Mouse (Mus musculus): ENCODE results near the gene Tmod4.

The Tmod4 gene

DNA sequence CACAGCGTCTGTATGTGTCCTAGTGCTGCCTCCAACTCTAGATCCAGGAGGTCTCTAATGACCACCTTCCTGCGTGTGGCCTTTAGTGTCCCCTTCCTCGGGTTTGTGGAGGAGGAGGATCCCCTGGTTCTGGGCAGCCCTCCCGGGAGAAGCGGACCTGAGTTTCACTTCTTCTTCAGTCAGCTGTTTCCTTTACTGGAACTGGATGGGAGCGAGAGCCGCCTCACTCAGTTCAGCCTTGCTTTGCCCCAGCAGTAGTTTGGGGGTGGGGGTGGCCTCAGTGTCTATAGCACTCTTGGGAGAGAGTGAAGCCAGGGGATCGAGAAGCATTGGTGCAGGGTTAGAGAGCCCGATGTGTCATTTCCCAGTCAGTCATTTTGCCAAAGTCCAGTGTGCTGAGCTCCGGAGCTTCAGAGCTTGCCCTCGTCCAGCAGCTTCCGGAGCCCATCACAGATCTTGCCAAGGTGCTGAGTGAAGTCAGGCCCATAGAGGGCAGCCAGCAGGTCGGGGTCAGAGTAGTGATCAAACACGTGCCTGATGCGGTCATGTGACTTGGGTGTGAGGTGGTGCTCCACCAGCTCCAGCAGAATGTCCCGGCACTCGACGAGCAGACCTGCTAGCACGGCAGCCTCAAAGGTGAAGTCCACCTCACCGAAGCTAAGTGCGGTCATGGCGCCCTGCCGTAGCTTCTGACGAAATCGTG, 15.5 kb downstream of the Tmod4 start:
- DNase-seq, result no peak

DNA sequence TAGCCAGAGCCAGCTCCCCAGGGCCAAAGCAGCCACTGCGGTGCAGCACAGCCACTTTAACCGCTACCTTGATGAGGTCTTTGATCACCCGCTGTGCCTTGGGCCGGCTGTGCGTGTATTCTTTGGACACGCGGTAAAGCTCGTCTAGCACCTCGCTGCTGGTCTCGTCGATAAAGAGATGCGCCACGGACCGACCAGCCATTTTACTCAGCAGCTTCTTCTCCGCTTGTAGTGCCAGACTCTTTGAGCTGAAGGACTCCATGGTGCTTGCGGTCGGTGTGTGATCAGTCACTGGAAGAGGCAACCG, 16.0 kb downstream of the Tmod4 start:
- DNase-seq, result no peak

DNA sequence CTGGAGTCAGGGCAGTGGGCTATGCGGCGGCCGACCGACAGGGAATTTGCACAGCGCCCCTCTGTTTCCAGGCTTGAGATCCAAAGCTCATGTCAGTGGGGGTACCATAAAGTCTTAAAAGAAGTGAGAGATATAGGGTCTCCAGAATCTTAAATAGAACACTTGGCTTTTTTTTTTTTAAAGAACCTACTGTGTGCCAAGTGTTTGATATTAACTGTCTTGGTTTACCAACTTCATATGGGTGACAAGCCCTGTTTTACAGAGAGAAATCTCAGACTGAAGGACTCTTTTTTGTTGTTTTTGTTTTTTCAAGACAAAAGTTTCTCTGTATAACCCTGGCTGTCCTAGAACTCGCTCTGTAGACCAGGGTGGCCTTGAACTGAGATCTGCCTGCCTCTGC, 16.5 kb downstream of the Tmod4 start:
- DNase-seq, result no peak

DNA sequence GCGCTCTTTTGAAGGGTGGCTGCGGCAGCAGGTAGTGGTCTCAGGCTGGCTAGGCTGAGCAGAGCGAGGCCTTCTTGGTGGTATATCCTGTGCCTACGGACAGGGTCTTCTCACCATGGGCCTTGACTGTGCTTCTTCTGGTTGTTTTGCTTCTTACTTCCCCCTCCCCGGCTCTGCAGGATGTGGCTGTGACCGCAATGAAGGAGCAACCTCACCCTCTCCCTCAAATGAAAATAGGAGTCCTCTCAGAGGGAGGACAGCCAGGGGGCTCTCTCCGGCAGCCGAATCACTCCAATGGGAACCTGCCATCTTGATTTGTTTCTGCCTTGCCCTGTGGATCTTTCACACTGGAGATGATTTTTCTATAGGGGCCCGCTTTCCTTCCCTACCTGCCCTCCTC, 17.2 kb downstream of the Tmod4 start:
- no peak for DNase-seq

DNA sequence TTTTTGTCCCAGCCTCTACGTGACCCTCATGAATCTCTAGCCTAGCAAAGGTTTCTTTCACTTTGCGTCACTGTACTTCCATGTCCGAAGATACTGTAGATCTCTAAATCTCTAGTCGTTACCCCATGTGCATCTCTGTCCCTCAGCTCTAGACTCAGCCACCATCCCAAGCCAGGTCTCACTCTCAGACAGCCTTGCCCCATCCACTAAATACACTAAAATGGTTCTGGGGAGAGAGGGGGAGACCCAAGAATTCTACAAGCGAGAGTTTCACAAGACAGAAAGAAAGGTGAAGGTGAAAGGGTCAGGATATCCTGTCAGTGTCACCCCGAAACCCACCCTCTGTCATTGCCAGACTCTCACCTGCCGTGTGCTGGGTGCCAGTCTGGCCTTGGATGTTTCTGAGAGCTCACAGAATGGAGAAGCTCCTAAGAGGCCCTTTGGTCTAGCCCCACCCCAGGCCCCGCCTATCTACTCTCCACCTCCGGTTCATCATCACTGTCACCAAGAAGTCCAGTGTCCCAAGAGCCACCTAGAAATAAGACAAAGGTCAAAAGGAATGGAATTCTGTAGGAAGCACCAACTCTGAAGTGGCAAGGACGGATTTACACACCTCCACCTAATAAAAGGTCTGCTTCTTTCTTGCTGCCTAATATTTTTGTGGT, 17.8 kb downstream of the Tmod4 start, which contains the start of gene Tnfaip8l2:
Gene Tnfaip8l2 (minus strand): TSS at position 409 of the 665 bp plus-strand sequence.
- DNase-seq, result no peak

DNA sequence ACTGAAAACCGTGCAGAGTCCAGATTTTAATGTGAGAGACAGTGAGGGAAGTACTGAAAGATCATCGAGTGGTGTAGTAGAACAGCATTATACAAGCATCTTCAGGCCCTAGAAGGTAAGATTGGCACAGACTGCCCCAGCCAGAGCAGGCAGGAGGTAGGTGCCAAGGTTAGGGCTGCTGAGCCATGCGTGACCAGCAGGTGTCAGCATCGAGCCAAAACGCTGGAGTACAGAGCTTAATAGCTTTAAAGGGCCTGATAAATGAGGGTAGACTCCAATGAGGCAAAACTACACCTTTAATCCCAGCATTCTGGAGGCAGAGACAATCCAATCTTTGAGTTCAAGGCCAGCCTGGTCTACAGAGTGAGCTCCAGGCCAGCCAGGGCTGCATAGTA, 18.3 kb downstream of the Tmod4 start:
- peak; percentile 87 for DNase-seq

DNA sequence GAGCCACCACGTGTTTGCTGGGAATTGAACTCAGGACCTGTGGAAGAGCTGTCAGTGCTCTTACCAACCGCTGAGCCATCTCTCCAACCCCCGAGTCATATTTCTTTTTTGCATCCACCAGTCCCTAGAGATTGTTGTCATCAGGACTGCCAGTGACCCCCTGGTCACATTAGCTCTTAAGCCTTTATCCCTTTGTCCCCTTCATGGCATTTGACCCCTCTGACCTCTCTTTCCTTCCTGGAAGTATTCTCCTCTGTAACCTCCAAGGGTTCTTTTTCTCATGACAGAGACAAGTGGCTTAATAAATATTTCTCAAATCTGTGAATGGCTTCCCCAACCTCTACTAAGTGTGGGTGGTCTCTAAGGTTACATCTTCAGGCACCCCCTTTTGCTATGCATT, 23.6 kb downstream of the Tmod4 start:
- DNase-seq, result no peak

DNA sequence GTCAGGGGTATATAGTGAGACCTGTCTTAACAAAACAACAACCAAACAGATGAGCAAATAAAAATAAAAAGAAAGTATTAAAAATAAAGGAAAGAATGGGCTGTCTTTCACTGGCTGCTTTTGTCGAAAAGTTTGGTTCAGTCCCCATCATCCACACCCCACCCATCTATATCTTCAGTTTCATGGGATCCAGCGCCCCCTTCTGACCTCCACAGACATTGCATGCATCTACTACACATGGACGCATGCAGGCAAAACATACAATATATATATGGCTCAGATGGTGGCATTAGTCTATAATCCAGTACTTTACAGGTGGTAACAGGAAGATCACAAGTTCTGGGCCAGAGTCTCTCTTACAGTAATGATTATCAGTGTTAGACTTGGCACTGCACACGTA, 29.6 kb downstream of the Tmod4 start:
- DNase-seq, result peak; percentile 22

DNA sequence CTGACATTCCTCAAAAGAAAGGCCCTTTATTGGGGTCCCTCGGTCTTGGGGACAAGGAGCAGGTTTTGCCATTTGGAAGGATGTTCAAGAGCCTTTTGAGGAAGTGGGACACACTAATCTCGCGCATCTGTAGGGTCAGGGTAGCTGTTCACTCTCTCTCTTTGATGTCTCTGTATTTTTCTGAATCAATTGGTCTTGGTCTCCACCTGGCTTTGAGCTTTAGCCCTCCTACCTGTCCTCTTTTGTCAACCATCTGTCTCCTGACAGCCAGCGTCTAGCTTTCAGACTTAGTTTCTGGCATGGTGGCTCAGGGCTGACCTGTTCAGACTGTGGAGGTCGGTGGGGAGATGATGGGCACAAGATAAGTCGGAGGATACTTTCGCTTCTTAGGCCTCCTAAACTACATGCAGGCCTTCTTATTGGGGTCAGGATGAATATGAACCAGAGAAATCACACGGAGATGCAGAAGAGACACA, 35.3 kb downstream of the Tmod4 start:
- no peak for DNase-seq

DNA sequence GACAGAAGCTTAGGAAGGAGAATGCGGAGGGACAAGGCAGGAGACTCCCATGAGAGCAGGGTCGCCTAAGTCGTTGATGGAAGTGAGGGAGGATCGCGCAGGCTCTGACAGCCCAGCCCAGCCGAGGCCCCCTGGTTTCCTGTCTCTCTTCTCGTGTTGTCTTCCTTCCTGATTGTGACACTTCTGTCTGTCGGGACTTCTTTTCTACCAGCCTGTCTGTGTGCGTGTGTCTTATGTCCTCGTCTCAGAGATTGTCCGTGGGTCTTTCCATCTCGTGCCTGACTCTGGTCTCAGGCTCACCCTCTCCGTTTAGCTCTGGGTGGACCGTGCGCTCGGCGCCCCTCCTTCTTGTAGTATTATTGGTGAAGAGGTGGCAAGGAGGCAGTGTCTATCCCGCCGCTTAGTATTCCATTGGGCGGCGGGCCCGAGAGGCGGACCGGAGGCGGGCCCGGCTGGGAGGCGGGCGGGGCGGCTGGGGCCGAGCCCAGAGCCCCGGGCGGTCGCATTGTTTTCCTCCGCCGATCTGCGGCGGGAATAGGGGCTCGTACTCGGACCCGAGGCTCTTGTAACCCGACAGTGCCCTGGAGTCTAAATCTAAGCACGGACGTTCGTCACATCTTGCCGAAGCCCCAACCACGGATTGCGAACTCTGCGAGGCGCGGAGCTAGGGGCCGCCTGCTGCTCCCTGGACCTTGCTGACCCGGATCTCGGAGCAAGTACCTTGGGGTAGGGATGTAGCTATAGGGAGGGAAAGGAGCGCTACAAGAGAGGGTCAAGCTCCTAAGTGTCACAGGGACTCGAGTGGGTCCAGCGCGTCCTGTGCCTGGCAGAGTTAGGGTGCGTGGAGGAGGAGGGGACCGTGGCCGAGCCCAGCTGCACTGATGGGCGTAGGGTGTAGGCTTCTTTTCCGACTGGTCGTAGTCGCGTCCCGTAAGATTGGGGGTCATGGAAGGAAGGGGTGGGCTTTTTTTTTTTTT, 36.0 kb downstream of the Tmod4 start, which contains the start of gene Sema6c:
Gene Sema6c (plus strand): TSS at position 471 of the 977 bp plus-strand sequence.
- peak; percentile 92 for DNase-seq

DNA sequence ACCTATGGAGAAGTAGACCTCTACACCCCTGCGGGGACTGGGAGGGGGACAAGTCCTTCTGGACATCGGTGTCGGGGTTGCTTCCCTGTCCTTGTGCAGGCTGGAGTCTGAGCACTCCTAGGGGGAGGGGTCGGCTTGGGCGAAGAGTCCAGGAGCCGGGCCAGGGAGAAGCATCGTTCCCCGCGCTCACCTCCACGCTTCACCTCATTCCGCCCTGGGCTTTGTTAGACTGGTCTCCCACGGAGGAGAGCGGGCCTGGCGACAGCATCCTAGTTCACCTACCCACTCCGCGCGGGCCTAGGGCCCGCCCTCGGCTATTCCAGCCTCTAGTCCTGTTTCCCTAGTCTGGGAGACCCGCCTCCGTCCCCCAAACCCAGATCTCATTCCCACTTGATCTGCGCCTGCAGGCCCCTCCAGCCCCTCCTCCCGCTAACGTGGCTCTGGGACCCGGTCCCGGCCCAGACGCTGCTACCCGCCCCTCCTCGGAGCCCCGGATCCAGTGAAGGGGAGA, 36.8 kb downstream of the Tmod4 start:
- peak; percentile 64 for DNase-seq

DNA sequence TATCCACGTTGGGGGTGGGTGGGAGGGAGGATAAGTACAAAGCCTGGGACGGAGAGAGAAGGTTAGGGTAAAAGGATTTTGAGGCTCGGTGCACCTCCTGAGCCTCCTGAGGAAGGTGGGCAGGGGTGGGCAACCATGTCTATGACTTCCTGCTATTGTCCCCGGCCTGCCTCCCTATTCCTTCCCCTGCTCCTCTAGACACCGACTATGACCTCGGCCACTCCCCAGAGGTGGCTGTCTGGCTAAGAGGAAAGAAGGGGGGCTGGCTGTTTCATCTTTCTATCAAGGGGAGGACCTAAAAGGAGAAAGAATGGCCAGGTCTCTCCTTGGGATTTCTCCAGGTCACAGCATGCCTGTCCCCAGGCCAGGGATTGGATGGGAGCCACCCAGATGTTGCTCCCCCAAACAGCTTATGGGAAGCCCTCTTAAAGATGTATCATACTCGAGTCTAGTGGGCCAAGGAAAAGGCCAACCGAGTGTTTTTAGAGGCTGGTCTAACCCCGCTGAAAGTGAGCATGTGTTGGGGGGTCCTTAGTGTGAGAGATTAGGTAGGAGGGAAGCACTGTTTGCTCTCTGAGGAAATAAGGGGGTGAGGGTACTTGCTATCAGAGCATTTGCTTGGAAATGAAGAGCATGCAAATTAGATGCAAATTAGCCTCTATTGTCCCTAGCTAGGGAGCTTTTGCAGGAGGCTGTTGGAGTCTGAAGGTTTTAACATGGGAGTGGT, 37.5 kb downstream of the Tmod4 start:
- DNase-seq, result peak; percentile 52

DNA sequence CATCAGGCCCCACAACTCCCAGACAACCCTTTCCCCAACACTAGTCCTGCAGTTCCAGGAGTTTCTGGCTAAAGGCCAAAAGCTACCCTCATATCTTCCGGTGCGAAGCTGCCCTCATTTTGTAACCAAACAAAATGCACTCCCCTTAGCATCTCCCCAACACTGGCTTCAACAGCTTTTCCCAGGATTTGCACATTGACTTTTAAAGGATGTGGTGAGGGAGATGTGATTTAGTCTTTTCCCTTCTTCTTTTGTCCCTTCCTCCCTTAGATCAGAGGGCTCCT, 38.0 kb downstream of the Tmod4 start:
- DNase-seq, result no peak

DNA sequence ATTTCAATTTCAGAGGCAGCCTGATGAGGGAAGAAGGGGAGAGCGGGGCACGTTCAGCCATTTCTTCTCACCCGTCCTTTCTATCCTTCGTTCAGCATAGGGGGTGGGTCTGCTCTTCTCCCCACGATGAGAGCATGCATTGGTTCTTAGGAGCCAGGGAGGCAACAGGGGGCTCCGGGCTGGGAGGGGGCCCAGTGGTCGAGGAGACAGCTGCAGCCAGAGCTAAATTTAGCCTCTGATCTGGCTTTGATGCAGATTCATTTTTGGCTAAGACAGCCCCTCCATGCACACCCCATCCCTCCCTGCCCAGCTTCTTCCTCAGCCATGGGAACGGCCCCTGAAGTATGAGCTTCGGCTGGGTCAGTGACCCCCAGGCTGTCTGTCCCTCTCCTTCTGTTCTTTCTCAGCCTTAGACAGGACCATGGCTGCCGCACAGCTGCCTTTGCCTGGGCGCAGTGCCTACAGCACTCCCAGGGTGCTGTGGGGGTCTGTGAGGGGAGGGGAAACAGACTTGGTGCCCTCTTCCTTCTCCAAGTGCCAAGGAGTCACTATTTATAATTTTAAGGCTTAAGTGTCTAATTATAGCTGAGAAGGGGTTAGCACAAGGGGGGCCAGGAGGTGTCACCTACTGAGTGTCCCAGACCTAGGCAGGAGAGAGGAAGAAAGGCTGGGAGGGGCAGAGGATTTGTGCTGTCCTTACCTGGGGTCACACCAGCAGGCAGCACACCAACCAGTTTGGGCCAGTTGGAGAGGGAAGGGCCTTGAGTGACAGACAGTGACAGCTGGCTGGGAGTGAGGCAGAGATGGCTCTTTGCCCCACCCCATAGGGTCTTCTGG, 39.4 kb downstream of the Tmod4 start:
- DNase-seq, result no peak

DNA sequence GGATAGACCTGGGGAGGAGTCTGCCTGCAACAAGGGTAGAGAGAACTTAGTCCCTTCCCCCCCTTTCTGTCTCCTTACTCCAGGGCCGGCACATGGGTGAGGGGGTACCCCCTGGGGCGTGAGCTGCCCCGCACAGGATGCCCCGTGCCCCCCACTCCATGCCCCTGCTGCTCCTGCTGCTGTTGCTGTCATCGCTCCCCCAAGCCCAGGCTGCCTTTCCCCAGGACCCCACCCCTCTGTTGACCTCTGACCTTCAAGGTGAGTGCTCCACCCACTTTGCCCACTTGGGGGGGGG, 39.9 kb downstream of the Tmod4 start:
- peak; percentile 38 for DNase-seq

DNA sequence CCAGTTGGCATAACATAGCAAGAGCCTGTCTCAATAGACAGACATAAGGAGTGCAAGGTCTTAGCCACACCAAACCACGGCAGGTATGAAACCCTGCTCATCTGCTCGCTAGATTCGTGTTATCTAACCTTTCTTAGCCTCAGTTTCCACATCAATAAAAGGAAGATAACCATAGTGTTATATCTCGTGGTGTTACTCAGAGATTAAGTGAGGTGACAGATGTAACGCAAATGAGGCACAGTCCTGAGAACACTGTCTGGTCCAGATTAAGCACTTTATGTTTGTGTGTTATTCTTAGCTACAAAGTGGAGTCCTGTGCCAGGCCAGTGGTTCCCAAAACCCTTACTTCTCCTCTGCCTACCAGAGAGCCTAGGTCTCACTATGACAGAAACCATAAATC, 40.6 kb downstream of the Tmod4 start:
- no peak for DNase-seq

DNA sequence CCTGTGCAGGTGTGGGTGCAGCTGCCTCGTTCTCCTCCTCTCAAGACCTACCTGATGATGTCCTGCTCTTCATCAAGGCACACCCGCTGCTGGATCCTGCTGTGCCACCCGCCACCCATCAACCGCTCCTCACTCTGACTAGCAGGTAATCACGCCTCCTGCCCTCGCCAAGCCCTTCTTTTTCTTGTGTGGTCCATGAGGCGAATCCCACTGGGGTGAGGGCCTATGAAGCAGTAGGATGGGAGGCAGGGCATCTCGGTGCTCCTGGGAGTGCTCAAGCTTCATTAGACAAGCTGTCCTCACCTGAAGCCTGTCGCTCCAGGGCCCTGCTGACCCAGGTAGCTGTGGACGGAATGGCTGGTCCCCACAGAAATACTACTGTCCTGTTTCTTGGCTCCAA, 45.7 kb downstream of the Tmod4 start:
- no peak for DNase-seq

DNA sequence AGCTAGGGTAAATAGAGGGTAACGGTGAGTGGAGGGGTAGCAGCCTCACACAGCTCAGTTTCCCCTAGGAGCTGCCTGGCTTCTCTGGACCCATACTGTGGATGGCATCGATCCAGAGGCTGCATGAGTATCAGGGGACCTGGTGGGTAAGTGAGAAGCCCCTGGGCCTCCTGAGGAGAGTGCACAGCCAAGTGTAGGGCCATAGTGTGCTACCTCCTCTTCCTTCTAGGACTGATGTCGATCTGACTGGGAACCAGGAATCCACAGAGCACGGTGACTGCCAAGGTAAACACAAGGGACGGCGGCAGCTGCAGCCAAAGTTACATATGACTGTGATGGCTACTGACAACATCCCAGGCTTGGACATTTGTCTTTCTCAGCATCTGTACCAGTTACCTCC, 46.8 kb downstream of the Tmod4 start:
- DNase-seq, result peak; percentile 16

DNA sequence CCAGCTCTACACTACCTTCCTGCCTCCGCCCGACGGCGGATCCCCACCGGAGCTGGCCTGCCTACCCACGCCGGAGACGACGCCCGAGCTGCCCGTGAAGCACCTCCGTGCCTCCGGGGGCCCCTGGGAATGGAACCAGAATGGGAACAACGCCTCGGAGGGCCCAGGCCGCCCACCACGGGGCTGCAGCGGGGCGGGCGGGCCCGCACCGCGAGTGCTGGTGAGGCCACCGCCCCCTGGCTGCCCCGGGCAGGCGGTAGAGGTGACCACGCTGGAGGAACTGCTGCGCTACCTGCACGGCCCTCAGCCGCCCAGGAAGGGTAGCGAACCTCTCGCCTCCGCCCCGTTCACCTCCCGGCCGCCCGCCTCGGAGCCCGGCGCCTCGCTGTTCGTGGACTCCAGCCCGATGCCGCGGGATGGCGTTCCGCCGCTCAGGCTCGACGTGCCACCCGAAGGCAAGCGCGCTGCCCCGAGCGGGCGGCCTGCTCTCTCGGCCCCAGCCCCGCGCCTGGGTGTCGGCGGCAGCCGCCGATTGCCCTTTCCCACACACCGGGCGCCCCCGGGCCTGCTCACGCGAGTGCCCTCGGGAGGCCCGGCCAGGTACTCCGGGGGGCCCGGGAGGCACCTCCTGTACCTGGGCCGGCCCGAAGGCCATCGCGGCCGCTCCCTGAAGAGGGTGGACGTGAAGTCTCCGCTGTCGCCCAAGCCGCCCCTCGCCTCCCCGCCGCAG, 48.4 kb downstream of the Tmod4 start:
- peak; percentile 28 for DNase-seq

DNA sequence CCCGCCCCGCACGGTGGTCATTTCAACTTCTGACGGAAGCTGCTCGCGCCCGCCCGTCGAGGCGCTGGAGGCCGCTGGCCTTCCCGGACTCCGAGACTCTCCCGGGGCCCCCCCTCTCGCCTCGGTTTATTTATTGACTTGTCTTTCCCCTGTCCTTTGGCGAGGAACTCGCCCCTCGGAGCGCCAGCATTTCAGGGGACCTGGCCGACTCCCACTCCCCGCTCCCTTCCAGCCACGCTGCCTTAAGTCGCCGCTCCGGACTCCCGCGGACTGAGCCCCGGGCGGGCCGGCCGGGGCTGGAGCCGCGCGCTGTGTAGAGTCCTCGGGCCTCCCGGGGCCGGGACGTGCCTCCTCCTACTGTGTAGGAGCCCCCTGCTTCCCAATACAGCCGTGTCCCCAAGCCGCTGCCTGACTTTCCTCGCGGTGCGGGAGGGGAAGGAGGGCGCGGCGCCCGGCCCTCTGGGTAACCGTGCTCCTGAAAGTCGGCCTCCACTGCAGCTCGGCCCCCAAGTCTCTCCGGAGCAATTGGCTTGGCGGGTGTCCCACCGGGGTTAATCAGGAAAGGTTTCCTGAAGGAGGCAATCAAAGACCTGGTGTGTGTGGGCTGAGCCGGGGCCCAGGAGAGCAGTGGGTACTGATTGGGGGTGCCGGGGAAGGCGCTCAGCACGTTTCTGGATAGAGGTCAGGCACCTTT, 49.1 kb downstream of the Tmod4 start:
- DNase-seq, result peak; percentile 32

Data from cerebellum, adult 11-12 months (tissue).